In the genomic region with DNA sequence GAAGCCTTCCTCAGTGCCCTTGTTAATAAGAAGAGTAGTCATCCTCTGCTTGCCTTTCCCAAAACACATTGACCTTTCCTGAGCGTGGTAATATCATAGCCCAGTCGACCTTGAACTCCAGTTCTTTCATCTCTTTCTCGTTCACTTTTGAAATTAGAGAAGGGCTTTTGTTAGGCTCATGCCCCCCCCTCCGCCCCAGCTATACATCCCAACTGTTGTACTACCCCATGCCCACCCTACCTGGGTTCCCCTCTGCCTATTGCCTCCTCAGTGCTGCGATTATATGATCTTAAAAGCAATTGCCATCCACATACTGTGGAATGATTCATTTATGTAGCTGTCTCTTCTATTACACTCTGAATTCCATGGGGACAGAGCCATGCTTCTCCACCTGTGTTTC, we compare ENCODE assay signal across 26 mouse cellular contexts.
A peak's percentile ranks its signal among the peaks of the same experiment; 100 is the strongest.
DNase-seq lines count a peak whose midpoint lies in the region; ATAC-seq and TF ChIP-seq lines count a peak whose summit lies in the region.
"Had no signal": no experiment of that assay in that cellular context is flagged by ENCODE, and none has a peak within 500 bp of the region (broad histone marks: within the 10 kb centered on the region; RNA-seq: fewer than 3 reads in every experiment).

No protein-coding gene starts in this region.

- whole genome bisulfite sequencing in embryonic facial prominence, embryonic 15.5 days: 68% methylated on average over 5 of the region's 5 CpGs
- 74% methylated on average over 5 of the region's 5 CpGs for WGBS in embryonic facial prominence, embryonic 10.5 days
- 63% methylated on average over 5 of the region's 5 CpGs for WGBS in limb, embryonic 13.5 days
- WGBS in limb, embryonic 10.5 days: 82% methylated on average over 5 of the region's 5 CpGs
- WGBS in limb, embryonic 14.5 days: 59% methylated on average over 5 of the region's 5 CpGs

- H3K27ac ChIP-seq in embryonic facial prominence, embryonic 15.5 days (replicated peaks): 0 out of 2 replicates have a peak overlapping the region, but pooled peaks have one; percentile 34
- H3K27ac ChIP-seq in embryonic facial prominence, embryonic 10.5 days (replicated peaks): no peak overlapping the region
- peak overlapping the region; percentile 45 for H3K27ac ChIP-seq in limb, embryonic 13.5 days
- H3K27ac ChIP-seq in limb, embryonic 10.5 days: no peak overlapping the region
- peak overlapping the region; percentile 70 for H3K27ac ChIP-seq in limb, embryonic 14.5 days (replicated peaks; ENCODE audit: low read depth, low read length)
- H3K27ac ChIP-seq: embryonic facial prominence, embryonic 12.5 days; forebrain, embryonic 10.5 days; forebrain, embryonic 12.5 days had no signal

- no peak overlapping the region for H3K4me3 ChIP-seq in embryonic facial prominence, embryonic 15.5 days (replicated peaks)
- H3K4me3 ChIP-seq in embryonic facial prominence, embryonic 10.5 days: no peak overlapping the region
- no peak overlapping the region for H3K4me3 ChIP-seq in limb, embryonic 13.5 days
- no peak overlapping the region for H3K4me3 ChIP-seq in limb, embryonic 10.5 days
- H3K4me3 ChIP-seq in limb, embryonic 14.5 days (replicated peaks; ENCODE audit: low read length): no peak overlapping the region
- H3K4me3 ChIP-seq: embryonic facial prominence, embryonic 12.5 days; erythroblast, embryonic 14.5 days; forebrain, embryonic 10.5 days; forebrain, embryonic 12.5 days had no signal

- no peak for TF ChIP-seq POLR2A in limb, embryonic 14.5 days (IDR thresholded peaks at IDR 0.05; ENCODE audit: borderline replicate concordance, extremely low read depth, insufficient read depth, insufficient read length)

- no peaks in the 10 kb centered on the region for H3K9me3 ChIP-seq in embryonic facial prominence, embryonic 15.5 days (replicated peaks)
- no peaks in the 10 kb centered on the region for H3K9me3 ChIP-seq in embryonic facial prominence, embryonic 10.5 days
- H3K9me3 ChIP-seq in limb, embryonic 13.5 days: no peaks in the 10 kb centered on the region
- H3K9me3 ChIP-seq in limb, embryonic 10.5 days (replicated peaks): no peaks in the 10 kb centered on the region
- no peaks in the 10 kb centered on the region for H3K9me3 ChIP-seq in limb, embryonic 14.5 days (ENCODE audit: control insufficient read depth, low read length)
- H3K9me3 ChIP-seq: embryonic facial prominence, embryonic 12.5 days; forebrain, embryonic 12.5 days; G1E had no signal

- no peaks in the 10 kb centered on the region for H3K36me3 ChIP-seq in embryonic facial prominence, embryonic 15.5 days
- H3K36me3 ChIP-seq in embryonic facial prominence, embryonic 10.5 days (replicated peaks): no peaks in the 10 kb centered on the region
- no peaks in the 10 kb centered on the region; the same call in 1 of the 2 replicates for H3K36me3 ChIP-seq in limb, embryonic 13.5 days
- H3K36me3 ChIP-seq in limb, embryonic 10.5 days: no peaks in the 10 kb centered on the region
- no peaks in the 10 kb centered on the region for H3K36me3 ChIP-seq in limb, embryonic 14.5 days (ENCODE audit: control insufficient read depth, insufficient read depth, low read length)
- H3K36me3 ChIP-seq: embryonic facial prominence, embryonic 12.5 days; forebrain, embryonic 10.5 days; forebrain, embryonic 12.5 days had no signal

- H3K4me2 ChIP-seq in embryonic facial prominence, embryonic 15.5 days (replicated peaks): no peak overlapping the region
- no peak overlapping the region for H3K4me2 ChIP-seq in limb, embryonic 13.5 days (replicated peaks)
- H3K4me2 ChIP-seq in limb, embryonic 14.5 days (replicated peaks; ENCODE audit: low read depth, low read length, severe bottlenecking): no peak overlapping the region
- H3K4me2 ChIP-seq: embryonic facial prominence, embryonic 12.5 days; forebrain, embryonic 12.5 days had no signal

- no peaks in the 10 kb centered on the region for H3K27me3 ChIP-seq in embryonic facial prominence, embryonic 15.5 days
- H3K27me3 ChIP-seq in embryonic facial prominence, embryonic 10.5 days (replicated peaks; ENCODE audit: low read depth, poor library complexity, severe bottlenecking): no peaks in the 10 kb centered on the region
- no peaks in the 10 kb centered on the region for H3K27me3 ChIP-seq in limb, embryonic 13.5 days
- no peaks in the 10 kb centered on the region for H3K27me3 ChIP-seq in limb, embryonic 10.5 days (ENCODE audit: low read depth, poor library complexity, severe bottlenecking)
- no peaks in the 10 kb centered on the region for H3K27me3 ChIP-seq in limb, embryonic 14.5 days (ENCODE audit: control insufficient read depth, insufficient read depth, low read length)
- H3K27me3 ChIP-seq: CH12.LX; embryonic facial prominence, embryonic 12.5 days; forebrain, embryonic 12.5 days; Patski had no signal

- no peak overlapping the region for H3K9ac ChIP-seq in embryonic facial prominence, embryonic 15.5 days
- H3K9ac ChIP-seq in limb, embryonic 13.5 days: no peak overlapping the region
- H3K9ac ChIP-seq in limb, embryonic 14.5 days (ENCODE audit: low read depth, low read length, severe bottlenecking): no peak overlapping the region
- H3K9ac ChIP-seq: embryonic facial prominence, embryonic 12.5 days; forebrain, embryonic 12.5 days had no signal

- peaks cover 15% of the 10 kb centered on the region; the same call in 1 of the 2 replicates for H3K4me1 ChIP-seq in embryonic facial prominence, embryonic 15.5 days
- peaks cover 15% of the 10 kb centered on the region; the same call in 1 of the 2 replicates for H3K4me1 ChIP-seq in embryonic facial prominence, embryonic 10.5 days
- H3K4me1 ChIP-seq in limb, embryonic 13.5 days: peaks cover 28% of the 10 kb centered on the region
- H3K4me1 ChIP-seq in limb, embryonic 10.5 days: peaks cover 4% of the 10 kb centered on the region; the same call in 1 of the 2 replicates
- peaks cover 28% of the 10 kb centered on the region for H3K4me1 ChIP-seq in limb, embryonic 14.5 days (ENCODE audit: control insufficient read depth, insufficient read depth, low read length)
- H3K4me1 ChIP-seq: forebrain, embryonic 10.5 days; forebrain, embryonic 12.5 days had no signal

- ATAC-seq in embryonic facial prominence, embryonic 15.5 days (ENCODE audit: insufficient number of reproducible peaks, low FRiP score, low TSS enrichment, low read depth): no peak
- no peak for ATAC-seq in limb, embryonic 13.5 days (ENCODE audit: low FRiP score, low read depth)
- no peak for ATAC-seq in limb, embryonic 14.5 days (ENCODE audit: low FRiP score, low read depth)
- ATAC-seq: activated CD4-positive, CD25-positive, alpha-beta regulatory T cell, adult 4 months; CD4-positive, CD25-positive, alpha-beta regulatory T cell, adult 4 months; forebrain, embryonic 14.5 days; forebrain, embryonic 16.5 days; Patski had no signal

- DNase-seq in embryonic facial prominence, embryonic 10.5 days (ENCODE audit: low spot score): no peak
- no peak for DNase-seq in limb, embryonic 10.5 days (ENCODE audit: low spot score)
- no peak for DNase-seq in limb, embryonic 14.5 days (ENCODE audit: low spot score)
- DNase-seq in lung, postnatal 4 days: no peak
- DNase-seq: adrenal gland, adult 8-10 months; adrenal gland, postnatal 14 days; adrenal gland, postnatal 36 days; B cell, adult 2 months; cerebellum, adult 11-12 months; cerebellum, adult 2 months; cerebellum, adult 9-10 months; cerebellum, postnatal 10 days; cerebellum, postnatal 25 days had no signal

Comparison
In these comparisons a context has a peak if more than half of its experiments do, and no peak if none do; other contexts are left out.
1. H3K27ac ChIP-seq: peak in embryonic facial prominence, embryonic 15.5 days (single experiment), limb, embryonic 13.5 days (single experiment) and limb, embryonic 14.5 days (single experiment); none in embryonic facial prominence, embryonic 10.5 days (single experiment) and limb, embryonic 10.5 days (single experiment).